Mouse (Mus musculus) neural tube, embryonic 14.5 days (tissue): ENCODE measurements around the gene Abcb8. TPM values are rescaled to one million over a fixed set of nuclear protein-coding genes. Genes with fewer than 3 reads are reported as not detected.

ENCODE experiments used
- ATAC-seq: fragments of 200-750 bp; cut with Nextera tagmentation; 2 replicates; pipeline ENCODE4 v1.8.0; 2017; ENCODE audit warnings: low read depth, mild to moderate bottlenecking, moderate TSS enrichment, moderate library complexity
- H3K27ac ChIP-seq: fragments of 300-500 bp; sonication (generic); 2 replicates; pipeline ENCODE4 v1.5.1; 2014; ENCODE audit warnings: low read depth, mild to moderate bottlenecking, control low read depth, low read length, moderate library complexity, mixed read lengths
- H3K27me3 ChIP-seq: fragments of 300-500 bp; sonication (generic); 2 replicates; pipeline ENCODE4 v1.6.1; 2014; ENCODE audit warnings: low read length; ENCODE audit not compliant: control insufficient read depth, insufficient read depth
- H3K36me3 ChIP-seq: fragments of 300-500 bp; sonication (generic); 2 replicates; pipeline ENCODE4 v1.6.1; 2014; ENCODE audit warnings: low read length, mixed read lengths; ENCODE audit not compliant: control insufficient read depth, insufficient read depth
- H3K4me1 ChIP-seq: fragments of 300-500 bp; sonication (generic); 2 replicates; pipeline ENCODE4 v1.6.1; 2014; ENCODE audit warnings: low read length; ENCODE audit not compliant: control insufficient read depth, insufficient read depth
- H3K4me2 ChIP-seq: fragments of 300-500 bp; sonication (generic); 2 replicates; pipeline ENCODE4 v1.6.1; 2014; ENCODE audit warnings: mild to moderate bottlenecking, low read depth, low read length, control low read depth
- H3K4me3 ChIP-seq: fragments of 300-500 bp; sonication (generic); 2 replicates; pipeline ENCODE4 v1.5.1; 2014; ENCODE audit warnings: low read depth, low read length, control low read depth, mixed read lengths
- H3K9ac ChIP-seq: fragments of 300-500 bp; sonication (generic); replicated peaks from 2 replicates; pipeline ENCODE4 v1.6.1; 2014; ENCODE audit warnings: low read depth, mild to moderate bottlenecking, control low read depth, low read length, mixed read lengths
- H3K9me3 ChIP-seq: fragments of 300-500 bp; sonication (generic); 2 replicates; pipeline ENCODE4 v1.6.1; 2016; ENCODE audit warnings: low read length; ENCODE audit not compliant: control insufficient read depth
- WGBS: fragments of 180-500 bp; shearing (Covaris S2); extraction: QIAGEN DNeasy Blood & Tissue Kit; methylation state at CpG from one replicate; pipeline ENCODE4 v1.1.7; 2014; 5-methylcytosine and 5-hydroxymethylcytosine counted together
- polyA plus RNA-seq: library from polyadenylated mRNA; unstranded; fragments of >200 nt; fragmentation: Nextera tagmentation; extraction: Ambion mirVana; gene quantifications from 2 replicates; pipeline ENCODE4 v1.2.1, GENCODE M21; 2014

Abcb8 gene
- polyA plus RNA-seq, 1 experiment from 2014 or later = 47.2 TPM

DNA sequence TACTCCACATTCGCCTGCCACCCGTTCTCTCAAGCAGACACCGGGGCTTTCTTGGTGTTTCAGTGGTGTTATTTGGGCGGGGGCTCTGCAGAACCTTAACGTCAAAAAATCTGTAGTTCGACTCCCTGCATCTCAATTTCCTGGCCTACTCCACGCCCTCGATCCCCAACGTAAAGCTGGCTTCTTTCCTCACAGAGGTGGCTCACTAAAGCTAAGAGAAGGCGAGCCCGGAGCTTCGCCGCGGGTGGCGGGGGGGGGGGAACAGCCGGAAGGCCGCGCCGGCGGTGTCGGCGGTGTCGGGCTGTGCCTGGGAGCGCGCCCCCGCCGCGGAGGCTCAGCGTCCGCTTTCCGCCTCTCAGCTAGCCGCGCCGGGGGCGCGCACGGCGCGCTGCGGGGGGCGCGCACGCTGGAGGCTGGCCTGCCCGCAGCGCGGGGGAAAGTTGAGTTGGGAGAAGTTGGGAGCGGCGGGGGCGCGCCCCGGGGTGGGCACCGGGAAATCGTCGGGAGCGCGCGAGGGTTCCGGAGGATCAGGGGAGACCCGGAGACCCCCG, 31.5 kb downstream of the Abcb8 start:
- H3K9me3 ChIP-seq = no peaks in the 10 kb centered on the region
- WGBS = under 1% methylated on average over 46 of the region's 60 CpGs
- no peak for ATAC-seq
- peak overlapping the region; percentile 64 for H3K27ac ChIP-seq
- no peaks in the 10 kb centered on the region for H3K27me3 ChIP-seq
- H3K9ac ChIP-seq = peak overlapping the region; percentile 39
- peak overlapping the region; percentile 83 for H3K4me2 ChIP-seq
- H3K4me1 ChIP-seq = peaks cover 26% of the 10 kb centered on the region; the same call in 1 of the 2 replicates
- peak overlapping the region; percentile 52 for H3K4me3 ChIP-seq
- H3K36me3 ChIP-seq = no peaks in the 10 kb centered on the region; the same call in 1 of the 2 replicates

DNA sequence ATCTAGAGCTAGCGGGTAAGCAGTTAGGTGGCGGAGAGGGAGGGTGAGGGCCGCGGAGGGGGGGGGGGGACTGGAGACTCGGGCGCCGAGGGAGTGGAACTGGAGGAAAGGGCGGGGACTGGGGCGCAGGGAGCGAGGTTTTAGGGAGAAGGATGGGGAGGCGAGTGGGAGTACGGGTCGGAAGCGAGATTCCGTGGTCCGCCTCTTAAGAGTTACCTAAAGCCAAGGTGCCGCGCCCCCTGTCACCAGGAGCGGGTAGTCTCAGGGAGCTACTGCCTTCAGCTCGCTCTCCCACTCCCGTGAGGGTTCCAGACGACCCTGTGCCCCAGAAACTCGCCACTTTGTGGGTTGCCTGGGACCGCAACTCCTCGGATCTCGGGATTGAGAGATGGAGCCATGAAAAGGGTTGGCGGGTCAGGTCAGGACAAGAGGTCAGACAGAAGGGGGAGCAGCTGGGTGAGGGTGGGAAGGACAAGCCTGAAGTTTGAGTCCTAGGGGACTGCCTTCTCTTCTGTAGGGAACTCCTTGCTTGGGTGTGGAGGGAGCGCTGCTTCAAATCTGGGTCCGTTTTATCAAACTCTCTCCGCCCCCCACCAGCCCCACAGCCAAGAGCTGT, 32.1 kb downstream of the Abcb8 start:
- H3K9me3 ChIP-seq = no peaks in the 10 kb centered on the region
- H3K4me3 ChIP-seq = peak overlapping the region; percentile 52
- ATAC-seq = no peak
- H3K4me1 ChIP-seq = peaks cover 26% of the 10 kb centered on the region; the same call in 1 of the 2 replicates
- peak overlapping the region; percentile 39 for H3K9ac ChIP-seq
- H3K27me3 ChIP-seq = no peaks in the 10 kb centered on the region
- WGBS = under 1% methylated on average over 26 of the region's 30 CpGs
- peak overlapping the region; percentile 83 for H3K4me2 ChIP-seq
- H3K27ac ChIP-seq = no peak overlapping the region
- H3K36me3 ChIP-seq = peaks cover 2% of the 10 kb centered on the region; the same call in 1 of the 2 replicates

DNA sequence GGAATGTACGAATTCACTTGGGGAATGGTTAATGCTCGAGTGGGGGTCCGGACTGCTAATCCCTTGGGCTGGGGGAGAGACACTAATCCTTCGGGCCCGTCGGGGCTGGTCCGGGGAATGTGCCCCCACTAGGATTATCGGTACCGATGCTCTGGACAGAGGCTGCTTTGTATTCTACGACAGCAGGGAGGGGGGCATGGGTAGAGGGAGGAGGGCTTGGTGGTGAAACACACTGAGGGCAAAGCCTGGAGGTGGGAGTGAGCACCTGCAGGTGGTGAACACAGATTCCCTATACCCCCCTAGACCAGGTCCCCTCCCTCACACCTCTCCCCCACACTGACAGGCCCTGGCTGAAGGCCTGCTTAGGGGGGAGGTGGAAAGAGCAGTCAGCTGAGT, 32.6 kb downstream of the Abcb8 start:
- 1% methylated on average over 10 of the region's 10 CpGs for WGBS
- H3K4me3 ChIP-seq = peak overlapping the region; percentile 52; the same call in 1 of the 2 replicates
- peak overlapping the region; percentile 83 for H3K4me2 ChIP-seq
- H3K27ac ChIP-seq = no peak overlapping the region
- H3K9ac ChIP-seq = peak overlapping the region; percentile 39; the same call in 1 of the 2 replicates
- peaks cover 26% of the 10 kb centered on the region; the same call in 1 of the 2 replicates for H3K4me1 ChIP-seq
- ATAC-seq = no peak
- H3K36me3 ChIP-seq = peaks cover 7% of the 10 kb centered on the region; the same call in 1 of the 2 replicates
- no peaks in the 10 kb centered on the region for H3K27me3 ChIP-seq
- H3K9me3 ChIP-seq = no peaks in the 10 kb centered on the region

DNA sequence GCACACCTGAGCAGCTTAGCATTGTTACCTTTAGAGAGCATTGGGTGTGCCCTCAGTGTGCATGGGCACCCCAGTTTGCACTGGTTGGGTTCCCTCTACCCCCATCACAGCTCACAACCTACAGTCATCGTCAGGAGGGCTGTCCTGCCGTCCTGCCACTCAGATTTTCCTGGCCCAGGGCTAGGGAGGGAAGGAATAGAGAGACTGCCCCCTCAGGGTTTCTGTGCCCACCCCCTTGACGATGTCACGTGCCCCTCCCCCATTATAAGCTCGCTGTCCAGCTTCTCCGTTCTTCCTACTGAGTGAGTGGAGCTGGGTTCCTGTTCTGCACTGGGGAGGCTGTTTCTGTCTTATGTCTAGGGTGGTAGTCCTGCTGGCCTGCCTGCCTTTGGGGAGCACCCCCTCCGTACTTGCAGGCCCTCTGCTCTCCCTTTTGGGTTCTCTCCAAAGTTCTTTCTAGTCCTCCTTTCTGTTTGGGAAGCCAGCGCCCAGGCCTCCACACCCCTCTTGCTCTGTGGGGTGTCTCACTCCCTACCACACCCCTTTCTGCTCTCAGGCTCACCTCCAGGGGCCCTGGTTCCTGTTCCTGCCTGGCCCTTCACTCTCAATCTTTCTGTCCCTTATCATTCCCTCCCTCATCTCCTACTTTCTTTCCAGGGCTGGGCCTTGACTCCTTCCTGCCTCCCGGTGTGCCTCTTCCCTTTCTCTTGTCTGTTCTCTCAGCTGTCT, 33.3 kb downstream of the Abcb8 start:
- 8% methylated on average over 9 of the region's 9 CpGs for WGBS
- peaks cover 12% of the 10 kb centered on the region; the same call in 1 of the 2 replicates for H3K36me3 ChIP-seq
- no peak overlapping the region for H3K9ac ChIP-seq
- peaks cover 26% of the 10 kb centered on the region; the same call in 1 of the 2 replicates for H3K4me1 ChIP-seq
- no peak overlapping the region for H3K4me3 ChIP-seq
- H3K4me2 ChIP-seq = peak overlapping the region; percentile 83; the same call in 1 of the 2 replicates
- H3K27me3 ChIP-seq = no peaks in the 10 kb centered on the region
- no peaks in the 10 kb centered on the region for H3K9me3 ChIP-seq
- no peak overlapping the region for H3K27ac ChIP-seq
- ATAC-seq = no peak

DNA sequence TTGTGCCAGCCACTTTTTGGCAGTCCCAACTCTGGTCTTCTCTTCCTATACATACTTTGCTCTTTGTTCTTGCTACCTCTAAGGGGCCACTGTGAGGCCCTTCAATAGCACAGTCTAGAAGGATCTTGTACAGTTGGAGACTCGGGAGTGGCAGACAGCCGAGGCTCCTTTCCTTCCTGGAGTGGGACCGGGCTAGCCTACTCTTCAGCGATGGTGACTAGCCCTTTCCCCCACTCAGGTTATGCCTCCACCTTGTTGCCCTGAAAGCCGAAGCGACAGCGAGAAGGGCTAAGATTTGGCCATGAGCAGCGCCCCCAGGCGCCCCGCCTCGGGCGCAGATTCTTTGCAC, 33.8 kb downstream of the Abcb8 start:
- WGBS = 17% methylated on average over 12 of the region's 12 CpGs

DNA sequence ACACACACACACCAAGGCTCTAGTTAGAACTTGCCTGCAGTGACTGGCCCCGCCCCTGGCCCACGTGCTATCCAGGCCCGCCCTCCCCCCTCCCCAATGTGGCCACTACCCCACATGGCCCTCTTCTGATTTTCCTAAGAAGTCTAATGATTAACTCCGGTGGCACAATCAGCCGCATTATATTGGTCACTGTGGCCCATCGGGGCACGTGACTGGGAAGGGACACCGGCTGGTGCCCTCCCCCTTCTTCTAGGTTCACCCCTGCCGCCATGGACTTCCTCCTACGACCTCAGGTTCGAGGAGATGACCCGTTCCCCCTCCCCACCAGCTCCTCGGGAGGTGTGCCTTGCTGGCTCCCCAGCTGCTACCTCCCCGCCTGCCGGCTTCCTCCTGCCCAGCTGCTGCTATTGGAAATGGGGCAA, 34.5 kb downstream of the Abcb8 start:
- ATAC-seq = no peak
- H3K36me3 ChIP-seq = peaks cover 18% of the 10 kb centered on the region; the same call in 1 of the 2 replicates
- no peak overlapping the region for H3K4me2 ChIP-seq
- no peaks in the 10 kb centered on the region for H3K27me3 ChIP-seq
- H3K9ac ChIP-seq = no peak overlapping the region
- H3K4me3 ChIP-seq = no peak overlapping the region
- H3K9me3 ChIP-seq = no peaks in the 10 kb centered on the region
- H3K4me1 ChIP-seq = peaks cover 20% of the 10 kb centered on the region; the same call in 1 of the 2 replicates
- no peak overlapping the region for H3K27ac ChIP-seq
- 8% methylated on average over 15 of the region's 15 CpGs for WGBS

More for the DNA sequence above, 33.8 kb downstream of the Abcb8 start:
- no peaks in the 10 kb centered on the region for H3K27me3 ChIP-seq
- H3K9ac ChIP-seq = no peak overlapping the region
- no peaks in the 10 kb centered on the region for H3K9me3 ChIP-seq
- H3K36me3 ChIP-seq = peaks cover 15% of the 10 kb centered on the region; the same call in 1 of the 2 replicates
- H3K4me1 ChIP-seq = peaks cover 26% of the 10 kb centered on the region; the same call in 1 of the 2 replicates
- ATAC-seq = no peak
- no peak overlapping the region for H3K4me2 ChIP-seq
- H3K27ac ChIP-seq = no peak overlapping the region
- H3K4me3 ChIP-seq = no peak overlapping the region

DNA sequence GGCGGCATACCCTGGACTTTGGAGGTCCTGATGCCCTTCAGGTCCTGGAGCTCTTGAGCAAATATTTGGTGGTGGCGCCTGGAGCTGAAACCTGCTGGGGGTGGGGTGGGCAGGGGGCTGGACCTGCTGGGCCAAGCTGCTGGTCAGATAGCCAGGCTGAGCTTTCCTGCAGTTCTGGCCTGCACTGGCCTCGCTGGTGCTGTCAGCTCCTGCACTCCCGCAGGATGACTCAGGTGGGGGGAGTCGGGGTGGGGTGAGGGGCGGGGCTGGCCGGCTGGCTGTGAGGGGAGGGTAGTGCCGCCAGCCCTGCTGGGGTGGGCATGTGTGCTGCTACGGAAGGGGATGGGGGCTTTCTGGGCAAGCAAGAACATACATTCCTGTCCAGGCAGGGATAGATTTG, 35.1 kb downstream of the Abcb8 start:
- WGBS = 19% methylated on average over 9 of the region's 9 CpGs
- no peaks in the 10 kb centered on the region for H3K9me3 ChIP-seq
- ATAC-seq = no peak
- no peak overlapping the region for H3K9ac ChIP-seq
- H3K4me1 ChIP-seq = peaks cover 19% of the 10 kb centered on the region; the same call in 1 of the 2 replicates
- H3K4me3 ChIP-seq = no peak overlapping the region
- no peaks in the 10 kb centered on the region for H3K27me3 ChIP-seq
- H3K36me3 ChIP-seq = peaks cover 18% of the 10 kb centered on the region; the same call in 1 of the 2 replicates
- H3K27ac ChIP-seq = no peak overlapping the region
- no peak overlapping the region for H3K4me2 ChIP-seq

DNA sequence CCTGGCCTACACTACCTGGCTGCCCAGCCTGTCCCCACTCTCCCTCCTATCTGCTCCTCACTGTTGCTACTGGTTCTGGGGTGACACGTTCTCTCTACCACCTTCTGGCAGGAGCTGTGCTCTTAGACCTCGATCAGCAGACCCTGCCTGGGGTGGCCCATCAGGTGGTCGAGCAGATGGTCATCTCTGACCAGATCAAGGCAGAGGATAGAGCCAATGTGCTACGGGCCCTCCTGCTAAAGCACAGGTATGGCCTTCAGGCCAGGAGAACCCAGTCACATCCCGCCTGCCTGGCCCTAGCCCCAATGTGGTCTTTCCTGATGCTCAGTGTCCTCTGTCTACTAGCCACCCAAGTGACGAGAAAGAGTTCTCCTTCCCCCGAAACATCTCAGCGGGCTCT, 40.5 kb downstream of the Abcb8 start:
- H3K4me1 ChIP-seq = no peaks in the 10 kb centered on the region
- no peaks in the 10 kb centered on the region for H3K27me3 ChIP-seq
- H3K4me2 ChIP-seq = no peak overlapping the region
- no peak overlapping the region for H3K4me3 ChIP-seq
- peaks cover 22% of the 10 kb centered on the region for H3K36me3 ChIP-seq
- no peak overlapping the region for H3K27ac ChIP-seq
- H3K9ac ChIP-seq = no peak overlapping the region
- 91% methylated on average over 8 of the region's 8 CpGs for WGBS
- H3K9me3 ChIP-seq = no peaks in the 10 kb centered on the region
- no peak for ATAC-seq

DNA sequence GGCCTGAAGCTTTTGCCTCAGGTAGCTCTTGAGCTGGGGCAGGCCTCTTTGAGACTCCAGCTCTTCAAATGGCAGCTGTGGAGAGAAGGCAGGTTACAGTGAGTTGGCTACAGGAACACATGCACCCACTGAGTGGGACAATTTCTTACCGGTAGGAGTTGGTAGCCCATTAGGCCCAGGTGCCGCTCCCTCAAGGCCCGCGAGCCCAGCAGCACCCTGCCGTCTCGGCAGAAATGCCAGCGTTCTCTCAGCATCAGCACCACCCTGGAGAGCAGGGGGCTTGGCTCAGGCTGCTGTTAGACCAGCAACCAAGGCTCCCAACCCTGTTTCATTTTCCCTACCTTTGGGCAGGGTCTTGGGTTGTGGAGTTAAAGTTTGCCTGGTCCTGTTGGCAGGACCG, 47.7 kb downstream of the Abcb8 start:
- Histone ChIP-seq H3K4me1 (peaks cover 15% of the 10 kb centered on the region), H3K4me2 (no peak overlapping the region), H3K9me3 (no peaks in the 10 kb centered on the region), H3K27me3 (no peaks in the 10 kb centered on the region), H3K4me3 (no peak overlapping the region), H3K36me3 (peaks cover 15% of the 10 kb centered on the region), H3K9ac (no peak overlapping the region), H3K27ac (no peak overlapping the region)
- WGBS = 95% methylated on average over 8 of the region's 8 CpGs
- ATAC-seq = no peak
